Mouse (Mus musculus) liver, postnatal 0 days (tissue): ENCODE results near the gene Adamts14.

ENCODE experiments used
- CTCF ChIP-seq: sonication (generic); IDR thresholded peaks from 2 replicates; pipeline ENCODE4 v1.5.1; 2016; ENCODE audit warnings: antibody characterized with exemption, low read depth
- EP300 ChIP-seq: IDR thresholded peaks from 2 replicates; pipeline ENCODE4 v1.6.1; 2016; ENCODE audit warnings: antibody characterized with exemption, low read depth, mild to moderate bottlenecking

DNA sequence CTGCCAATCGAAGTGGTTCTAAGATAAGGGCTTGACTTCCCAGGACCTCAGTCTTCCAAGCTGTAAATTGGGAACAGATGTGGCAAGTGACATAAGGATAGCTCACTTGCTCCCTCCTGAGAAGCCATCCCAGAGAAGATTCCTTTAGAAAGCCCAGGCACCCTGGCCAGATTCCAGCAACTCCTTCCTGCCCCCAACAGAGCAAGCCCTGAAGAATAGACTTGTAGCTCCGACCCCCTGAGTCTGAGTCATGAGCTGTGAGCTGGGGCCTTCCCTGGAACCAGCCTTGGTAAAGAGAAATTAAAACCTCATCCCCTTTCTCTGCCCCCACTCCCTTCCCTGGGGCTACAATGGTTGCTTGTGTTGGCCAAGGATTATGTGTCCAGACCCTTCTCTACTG lies 1.3 kb upstream of the Adamts14 start:
- TF ChIP-seq EP300: no peak
- TF ChIP-seq CTCF: no peak
